8 mouse cellular contexts compared by ENCODE assay signal in genomic region chr12:51844771-51845256, GRCm38 (mm10). TPM values are rescaled to one million over a fixed set of nuclear protein-coding genes. Genes with fewer than 3 reads are reported as not detected.
DNase-seq lines count a peak whose midpoint lies in the region; ATAC-seq lines count a peak whose summit lies in the region.

No protein-coding gene starts in this region.

- peak; percentile 94 for ATAC-seq in hindbrain, embryonic 12.5 days (ENCODE audit: low FRiP score)

- peak; percentile 95 for DNase-seq in Muller cell, postnatal 12 days (ENCODE audit: inconsistent ontology term)
- DNase-seq in cerebellum, postnatal 10 days = peak; percentile 94 to 95
- DNase-seq in frontal cortex, postnatal 10 days (ENCODE audit: low spot score in 2 of 2) = peak; percentile 79 to 83
- DNase-seq in layer of hippocampus, postnatal 14 days (ENCODE audit: low spot score in 2 of 2) = peak; percentile 84 to 92
- DNase-seq in lung, postnatal 14 days = peak; percentile 97
- peak; percentile 87 for DNase-seq in retina, adult 2 months (ENCODE audit: low read depth, low spot score)
- peak; percentile 89 to 92 for DNase-seq in thymus, postnatal 36 days

- H3K9ac ChIP-seq in hindbrain, embryonic 12.5 days = peak overlapping the region; percentile 58

- H3K4me2 ChIP-seq in hindbrain, embryonic 12.5 days (replicated peaks) = peak overlapping the region; percentile 61

- 0% methylated on average over 17 of the region's 17 CpGs for WGBS in hindbrain, embryonic 12.5 days

- H3K4me1 ChIP-seq in hindbrain, embryonic 12.5 days = peaks cover 6% of the 10 kb centered on the region

- peak overlapping the region; percentile 55; the same call in 1 of the 2 replicates for H3K27ac ChIP-seq in hindbrain, embryonic 12.5 days

- no peaks in the 10 kb centered on the region for H3K36me3 ChIP-seq in hindbrain, embryonic 12.5 days

- peak overlapping the region; percentile 47 for H3K4me3 ChIP-seq in hindbrain, embryonic 12.5 days

- H3K27me3 ChIP-seq in hindbrain, embryonic 12.5 days = no peaks in the 10 kb centered on the region

- no peaks in the 10 kb centered on the region for H3K9me3 ChIP-seq in hindbrain, embryonic 12.5 days (replicated peaks)

RNA-seq across cellular contexts. Expression of gene Hectd1, which starts 15.5 kb away (rescaled TPM):
- 40.9 and 42.8 TPM in 2 replicates for polyA plus RNA-seq in hindbrain, embryonic 12.5 days (2016; fragmentation: Nextera tagmentation; extraction: Ambion mirVana)
- 10 to 100 TPM; 81.7 to 85.4 TPM for total RNA-seq in layer of hippocampus, postnatal 14 days (2021)

Comparison
In these comparisons a context has a peak if more than half of its experiments do, and no peak if none do; other contexts are left out.
1. Peak in every context shown above with its lines: DNase-seq, ATAC-seq, H3K4me3 ChIP-seq and H3K27ac ChIP-seq.